Mouse (Mus musculus) erythroblast, embryonic 14.5 days (primary cell): ENCODE data around the gene Plin5.

Source experiments
- GATA1 ChIP-seq: IDR thresholded peaks from 2 replicates; pipeline ENCODE4 v1.6.1; 2012; ENCODE audit warnings: low read length, inconsistent platforms, mixed read lengths
- TAL1 ChIP-seq: IDR thresholded peaks from 3 replicates; pipeline ENCODE4 v1.6.1; 2012; ENCODE audit warnings: low read length, inconsistent platforms, mixed read lengths

- no peak for TF ChIP-seq TAL1
- no peak for TF ChIP-seq GATA1
These were observed 7.2 kb upstream of the Plin5 start for GRCm38 (mm10) chr17:56124377-56125275.
